Mouse (Mus musculus) heart, postnatal 0 days (tissue): ENCODE data around the gene Hsd17b1. TPM values are rescaled to one million over a fixed set of nuclear protein-coding genes. Genes with fewer than 3 reads are reported as not detected.
A peak's percentile ranks its signal among the peaks of the same experiment; 100 is the strongest.

Experiments used
- ATAC-seq: fragments of 200-750 bp; cut with Nextera tagmentation; 2 replicates; pipeline ENCODE4 v1.8.0; 2017; ENCODE audit warnings: low read depth, moderate number of reproducible peaks, moderate library complexity; ENCODE audit not compliant: insufficient read depth
- DNase-seq: peaks from one replicate; pipeline ENCODE4 v3.0.0-alpha.2; 2016; ENCODE audit warnings: low spot score
- H3K27ac ChIP-seq: fragments of 300-500 bp; sonication (generic); 2 replicates; pipeline ENCODE4 v1.5.1; 2014; ENCODE audit warnings: low read depth, mild to moderate bottlenecking
- H3K27me3 ChIP-seq: fragments of 300-500 bp; sonication (generic); 2 replicates; pipeline ENCODE4 v1.6.1; 2014; ENCODE audit warnings: low read length, mixed read lengths; ENCODE audit not compliant: control insufficient read depth, insufficient read depth
- H3K36me3 ChIP-seq: fragments of 300-500 bp; sonication (generic); replicated peaks from 2 replicates; pipeline ENCODE4 v1.6.1; 2014; ENCODE audit warnings: low read length, mixed read lengths; ENCODE audit not compliant: control insufficient read depth, insufficient read depth
- H3K4me1 ChIP-seq: fragments of 300-500 bp; sonication (generic); 2 replicates; pipeline ENCODE4 v1.6.1; 2014; ENCODE audit warnings: antibody characterized with exemption; ENCODE audit not compliant: control insufficient read depth, insufficient read depth
- H3K4me2 ChIP-seq: fragments of 300-500 bp; sonication (generic); 2 replicates; pipeline ENCODE4 v1.6.1; 2014; ENCODE audit warnings: low read depth, mild to moderate bottlenecking, low read length, moderate library complexity
- H3K4me3 ChIP-seq: fragments of 300-500 bp; sonication (generic); 2 replicates; pipeline ENCODE4 v1.5.1; 2014; ENCODE audit warnings: low read depth, low read length
- H3K9ac ChIP-seq: fragments of 300-500 bp; sonication (generic); replicated peaks from 2 replicates; pipeline ENCODE4 v1.6.1; 2014; ENCODE audit warnings: low read depth, low read length, mixed read lengths
- H3K9me3 ChIP-seq: fragments of 300-500 bp; sonication (generic); replicated peaks from 2 replicates; pipeline ENCODE4 v1.6.1; 2016; ENCODE audit warnings: low read length; ENCODE audit not compliant: control insufficient read depth
- CTCF ChIP-seq: IDR thresholded peaks from 2 replicates; pipeline ENCODE4 v1.5.1; 2016; ENCODE audit warnings: antibody characterized with exemption, control low read depth, low read depth
- EP300 ChIP-seq: IDR thresholded peaks from 2 replicates; pipeline ENCODE4 v1.6.1; 2016; ENCODE audit warnings: antibody characterized with exemption, low read depth
- WGBS: fragments of 180-500 bp; shearing (Covaris S2); extraction: QIAGEN DNeasy Blood & Tissue Kit; methylation state at CpG from one replicate; pipeline ENCODE4 v1.1.7; 2014; 5-methylcytosine and 5-hydroxymethylcytosine counted together
- polyA plus RNA-seq: library from polyadenylated mRNA; unstranded; fragments of >200 nt; fragmentation: Nextera tagmentation; extraction: Ambion mirVana; gene quantifications from 2 replicates; pipeline ENCODE4 v1.2.1, GENCODE M21; 2015
- total RNA-seq: library from RNA; depleted of rRNA; stranded (reverse); fragments of >200 nt; gene quantifications from 2 replicates; pipeline ENCODE4 v1.2.3, GENCODE M21; 2014; ENCODE audit warnings: low replicate concordance

The Hsd17b1 gene
- total and polyA plus RNA-seq, 2 experiments from 2014 or later: not detected

- H3K27me3 ChIP-seq: no peaks in the 10 kb centered on the region
- peaks cover 79% of the 10 kb centered on the region for H3K4me1 ChIP-seq
- peaks cover 14% of the 10 kb centered on the region; the same call in 1 of the 2 replicates for H3K36me3 ChIP-seq
- ATAC-seq (peak; percentile 21), DNase-seq (peak; percentile 87)
- H3K9ac ChIP-seq: peak overlapping the region; percentile 24; the same call in 1 of the 2 replicates
- WGBS: 4% methylated on average over 8 of the region's 8 CpGs
- 0 out of 2 replicates have a peak, but pooled peaks have one; percentile 63 for TF ChIP-seq EP300
- TF ChIP-seq CTCF: 0 out of 2 replicates have a peak, but pooled peaks have one; percentile 3
- no peak overlapping the region for H3K4me2 ChIP-seq
- H3K27ac ChIP-seq: peak overlapping the region; percentile 93
- no peak overlapping the region for H3K4me3 ChIP-seq
- no peaks in the 10 kb centered on the region for H3K9me3 ChIP-seq
Measured at GRCm38 (mm10) chr11:101060126-101060525, 18.1 kb upstream of the Hsd17b1 start.

- ATAC-seq: no peak
- WGBS: 79% methylated on average over 5 of the region's 5 CpGs
- Histone ChIP-seq H3K4me3 (no peak overlapping the region), H3K9ac (no peak overlapping the region; the same call in 1 of the 2 replicates), H3K4me1 (peaks cover 79% of the 10 kb centered on the region), H3K4me2 (no peak overlapping the region), H3K27ac (peak overlapping the region; percentile 93), H3K27me3 (no peaks in the 10 kb centered on the region), H3K9me3 (no peaks in the 10 kb centered on the region), H3K36me3 (peaks cover 6% of the 10 kb centered on the region; the same call in 1 of the 2 replicates)
- no peak for TF ChIP-seq CTCF
- TF ChIP-seq EP300: no peak
- no peak for DNase-seq
Measured at GRCm38 (mm10) chr11:101061049-101061448, 17.2 kb upstream of the Hsd17b1 start.

GRCm38 (mm10) chr11:101062165-101062884 lies 15.9 kb upstream of the Hsd17b1 start:
- Histone ChIP-seq H3K27ac (peak overlapping the region; percentile 93), H3K9ac (peak overlapping the region; percentile 47), H3K27me3 (no peaks in the 10 kb centered on the region), H3K9me3 (no peaks in the 10 kb centered on the region), H3K4me1 (peaks cover 66% of the 10 kb centered on the region), H3K4me2 (no peak overlapping the region), H3K36me3 (peaks cover 6% of the 10 kb centered on the region; the same call in 1 of the 2 replicates), H3K4me3 (no peak overlapping the region)
- ATAC-seq (no peak), DNase-seq (no peak)
- WGBS: 58% methylated on average over 12 of the region's 12 CpGs
- TF ChIP-seq CTCF (no peak; the same call in 1 of the 2 replicates), EP300 (no peak)

GRCm38 (mm10) chr11:101062971-101063675 lies 15.1 kb upstream of the Hsd17b1 start:
- ATAC-seq: peak; percentile 10
- DNase-seq: peak; percentile 68
- no peaks in the 10 kb centered on the region for H3K9me3 ChIP-seq

GRCm38 (mm10) chr11:101063676-101064327 lies 14.4 kb upstream of the Hsd17b1 start:
- peak; percentile 92 for DNase-seq
- ATAC-seq: peak; percentile 81
- peak overlapping the region; percentile 93 for H3K27ac ChIP-seq
- peaks cover 6% of the 10 kb centered on the region; the same call in 1 of the 2 replicates for H3K36me3 ChIP-seq
- TF ChIP-seq CTCF (peak; percentile 0; the same call in 1 of the 2 replicates), EP300 (peak; percentile 29; the same call in 1 of the 2 replicates)
- H3K4me1 ChIP-seq: peaks cover 58% of the 10 kb centered on the region
- H3K4me3 ChIP-seq: no peak overlapping the region
- no peaks in the 10 kb centered on the region for H3K27me3 ChIP-seq
- peak overlapping the region; percentile 33; the same call in 1 of the 2 replicates for H3K4me2 ChIP-seq
- peak overlapping the region; percentile 47 for H3K9ac ChIP-seq
- no peaks in the 10 kb centered on the region for H3K9me3 ChIP-seq
- 2% methylated on average over 12 of the region's 12 CpGs for WGBS

More at GRCm38 (mm10) chr11:101062971-101063675, 15.1 kb upstream of the Hsd17b1 start:
- peaks cover 6% of the 10 kb centered on the region; the same call in 1 of the 2 replicates for H3K36me3 ChIP-seq
- H3K9ac ChIP-seq: peak overlapping the region; percentile 47
- H3K27me3 ChIP-seq: no peaks in the 10 kb centered on the region
- H3K4me3 ChIP-seq: no peak overlapping the region
- WGBS: 36% methylated on average over 14 of the region's 14 CpGs
- peak overlapping the region; percentile 93 for H3K27ac ChIP-seq
- TF ChIP-seq EP300 (no peak), CTCF (no peak)
- peaks cover 62% of the 10 kb centered on the region for H3K4me1 ChIP-seq
- peak overlapping the region; percentile 33; the same call in 1 of the 2 replicates for H3K4me2 ChIP-seq
